Mouse (Mus musculus) heart, postnatal 14 days (tissue): ENCODE measurements around the gene Tmem98. TPM values are rescaled to one million over a fixed set of nuclear protein-coding genes. Genes with fewer than 3 reads are reported as not detected.

Experiments
- DNase-seq, 2 experiments: peaks; one replicate each; pipeline ENCODE4 v3.0.0; 2021 to 2022
- intact Hi-C: fragments of 180-260 bp; cut with DNase I; formaldehyde crosslinking; loops from one replicate; pipeline ENCODE4 v1.15.1; 2025
- total RNA-seq, 2 experiments: library from RNA; stranded (reverse); gene quantifications; 2 replicates each; pipeline ENCODE4 v1.2.3; 2021

The Tmem98 gene
- total RNA-seq, 2 experiments from 2014 or later = 17.7 to 18.6 TPM

DNA sequence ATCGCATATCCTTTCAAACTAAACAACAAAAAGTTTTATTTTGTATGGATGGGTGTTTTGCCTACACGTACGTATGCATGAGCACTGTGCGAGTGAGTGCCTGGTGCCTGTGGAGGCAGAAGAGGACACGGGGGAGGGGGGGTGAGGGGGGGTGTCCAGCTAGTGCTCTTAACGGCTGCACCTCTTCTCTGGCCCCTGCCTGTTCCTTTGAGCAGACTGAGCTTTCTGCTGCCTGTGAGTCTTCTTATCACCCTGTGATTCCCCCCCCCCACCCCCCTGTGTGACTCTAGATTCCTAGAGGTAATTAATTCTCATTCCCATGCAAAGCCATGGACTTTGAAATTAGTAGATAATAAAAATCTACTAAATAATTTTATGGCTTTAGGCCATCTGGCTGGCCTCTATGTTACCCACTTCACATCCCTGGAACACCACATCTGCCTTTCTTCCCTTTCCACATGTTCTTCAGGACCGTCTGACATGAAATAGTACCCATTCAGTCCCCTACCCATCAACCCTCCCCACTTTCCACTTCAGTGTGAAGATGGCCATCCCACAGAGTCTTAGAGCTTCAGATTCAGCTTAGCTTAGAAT lies 20.2 kb upstream of the Tmem98 start:
- intact Hi-C loops = no loop called here
- no peak for DNase-seq

- no peak for DNase-seq
- intact Hi-C loops = no loop called here
Measured at GRCm38 (mm10) chr11:80790413-80790812, 19.6 kb upstream of the Tmem98 start.

- intact Hi-C loops = no loop called here
Measured at GRCm38 (mm10) chr11:80791677-80792432, 18.1 kb upstream of the Tmem98 start.

DNA sequence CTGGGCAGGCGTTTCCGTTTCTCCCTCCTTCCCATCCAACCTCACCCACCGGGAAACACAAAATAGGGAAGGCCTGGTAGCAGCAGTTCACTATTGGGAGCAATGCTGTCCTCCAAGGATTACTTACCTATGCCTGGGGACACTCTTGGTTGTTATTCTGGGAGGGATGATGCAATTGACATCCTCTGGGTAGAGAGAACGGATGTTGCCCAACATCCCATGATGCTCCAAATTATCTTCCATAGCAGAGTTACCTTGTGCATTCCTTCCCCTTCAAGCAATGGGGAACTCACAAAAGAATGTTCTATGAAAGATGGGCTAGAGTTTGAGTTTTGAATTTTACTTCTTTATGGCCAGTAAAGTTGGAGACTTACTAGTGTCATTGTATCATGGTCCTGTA lies 16.6 kb upstream of the Tmem98 start:
- DNase-seq = no peak
- intact Hi-C loops = no loop called here

More at GRCm38 (mm10) chr11:80791677-80792432, 18.1 kb upstream of the Tmem98 start:
- DNase-seq = no peak

GRCm38 (mm10) chr11:80794290-80794689 lies 15.7 kb upstream of the Tmem98 start:
- intact Hi-C loops = no loop called here
- no peak for DNase-seq

DNA sequence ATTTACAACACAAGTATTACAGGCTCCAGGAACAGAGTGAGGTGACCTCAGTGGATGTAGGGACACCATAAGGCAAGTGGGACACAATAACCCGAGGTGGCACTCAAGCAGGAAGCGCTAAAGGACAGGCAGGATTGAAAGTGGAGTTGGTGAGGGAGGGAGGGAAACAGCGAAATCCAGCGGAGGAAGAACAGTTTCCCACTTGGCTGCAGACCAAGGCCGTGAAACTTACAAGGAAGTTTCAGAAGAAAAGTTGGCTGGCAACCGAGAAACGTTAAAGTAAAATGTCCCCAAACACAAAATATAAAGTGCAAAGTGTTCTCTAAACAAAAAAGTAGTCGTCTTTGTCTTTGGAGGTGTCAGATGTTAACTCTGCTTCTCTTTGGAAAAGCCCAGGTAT lies 14.5 kb upstream of the Tmem98 start:
- no peak for DNase-seq
- intact Hi-C loops = no loop called here

- no peak for DNase-seq
- intact Hi-C loops = no loop called here
Measured at GRCm38 (mm10) chr11:80799979-80800378, 10.0 kb upstream of the Tmem98 start.

DNA sequence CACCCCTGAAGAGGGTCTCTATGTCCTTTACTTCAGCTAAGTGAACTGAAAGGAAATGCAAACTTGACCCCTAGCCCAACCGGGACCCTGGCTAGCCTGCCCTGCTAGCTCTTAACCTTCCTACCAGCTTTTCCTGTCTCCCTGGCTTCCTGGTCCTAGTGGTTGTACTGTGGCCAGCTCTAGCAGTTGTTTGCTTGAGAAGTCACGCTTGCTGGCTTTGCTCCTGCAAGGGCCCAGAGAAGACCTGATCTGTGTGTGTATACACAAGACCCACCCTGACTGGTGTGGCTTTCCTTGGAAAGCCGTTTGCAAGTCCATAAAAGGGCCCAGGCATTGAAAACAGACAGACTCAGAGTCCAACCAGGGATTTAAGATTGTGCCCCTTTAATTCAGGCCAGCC lies 7.3 kb upstream of the Tmem98 start:
- DNase-seq = peak; percentile 25 to 35
- intact Hi-C loops = no loop called here

GRCm38 (mm10) chr11:80808551-80809070 lies 1.4 kb upstream of the Tmem98 start:
- intact Hi-C loops = no loop called here
- DNase-seq = peak in 1 of 2 experiments; percentile 15

GRCm38 (mm10) chr11:80809666-80809992 lies 346 bp upstream of the Tmem98 start:
- DNase-seq = peak in 1 of 2 experiments; percentile 10
- intact Hi-C loops = no loop called here

- DNase-seq = no peak
- intact Hi-C loops = no loop called here
Measured at GRCm38 (mm10) chr11:80811156-80811555, 1.2 kb downstream of the Tmem98 start.

DNA sequence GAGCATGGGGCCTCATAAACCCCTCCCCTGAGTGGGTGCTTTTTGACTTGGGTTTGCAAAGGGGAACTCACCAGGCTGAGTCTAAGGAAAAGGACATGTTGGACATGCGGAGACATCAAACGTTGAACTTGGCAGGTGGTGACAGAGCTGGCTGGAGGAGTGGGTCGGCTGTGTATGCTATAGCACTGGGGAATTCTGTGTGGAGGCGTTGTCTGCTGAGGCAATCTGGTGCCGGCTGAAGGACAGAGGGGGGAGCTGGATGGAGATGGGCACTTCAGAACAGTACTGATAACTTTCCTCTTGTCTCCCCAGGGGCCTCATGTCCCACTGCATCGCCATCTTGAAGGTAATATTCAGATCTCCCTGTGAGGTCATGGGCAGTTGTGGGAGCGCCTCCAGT lies 5.4 kb downstream of the Tmem98 start:
- intact Hi-C loops = no loop called here
- DNase-seq = no peak

GRCm38 (mm10) chr11:80818060-80818697 lies 8.2 kb downstream of the Tmem98 start:
- intact Hi-C loops = loop anchor here (2.0 kb wide), 1 partner anchor 37 kb away; the partner anchor contains the start of gene Myo1d
- peak; percentile 73 to 84 for DNase-seq

- intact Hi-C loops = no loop called here
- DNase-seq = no peak
Measured at GRCm38 (mm10) chr11:80820085-80820484, 10.1 kb downstream of the Tmem98 start.

- intact Hi-C loops = no loop called here
- DNase-seq = peak; percentile 34 to 40
Measured at GRCm38 (mm10) chr11:80821296-80821695, 11.3 kb downstream of the Tmem98 start.

DNA sequence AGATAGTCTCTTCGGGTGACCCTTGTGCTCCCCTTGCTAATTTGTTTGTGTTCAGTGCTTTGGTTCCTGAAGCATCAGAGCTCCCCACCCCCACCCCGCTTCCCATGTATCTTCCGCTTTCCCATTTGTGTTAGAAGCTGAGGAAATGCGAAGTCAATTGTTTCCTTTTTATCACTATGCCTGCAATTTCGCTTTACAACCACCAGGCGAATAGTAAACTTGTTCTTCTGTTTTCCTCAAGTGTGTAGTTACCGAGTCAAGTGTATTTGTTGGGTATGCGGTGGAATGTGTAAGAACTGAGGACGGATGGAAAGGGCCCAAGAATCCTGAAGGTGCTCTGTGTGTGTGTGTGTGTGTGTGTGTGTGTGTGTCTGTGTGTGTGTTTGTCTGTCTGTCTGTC lies 11.8 kb downstream of the Tmem98 start:
- DNase-seq = no peak
- intact Hi-C loops = loop anchor here (2.0 kb wide), 1 partner anchor 27 kb away; no protein-coding TSS in a partner anchor

DNA sequence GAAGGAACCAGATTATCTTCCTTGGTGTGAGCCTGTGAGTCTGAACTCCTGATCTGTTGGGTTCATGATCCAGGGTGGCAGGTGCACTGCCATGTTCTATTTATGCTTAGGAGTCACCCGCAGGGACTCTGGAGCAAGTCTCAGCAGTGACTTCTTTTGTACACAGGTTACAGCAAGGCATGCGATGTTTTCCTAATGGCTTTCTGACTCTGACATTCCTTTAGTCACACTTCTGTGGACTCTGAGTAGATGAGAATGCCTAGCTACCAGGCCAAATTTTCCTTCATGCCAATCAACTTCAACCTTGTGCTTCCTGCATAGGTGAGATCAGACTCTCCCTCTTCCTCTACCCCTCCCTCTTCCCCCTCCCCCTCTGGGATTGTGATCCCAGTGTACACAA lies 25.4 kb downstream of the Tmem98 start:
- intact Hi-C loops = no loop called here
- DNase-seq = no peak

DNA sequence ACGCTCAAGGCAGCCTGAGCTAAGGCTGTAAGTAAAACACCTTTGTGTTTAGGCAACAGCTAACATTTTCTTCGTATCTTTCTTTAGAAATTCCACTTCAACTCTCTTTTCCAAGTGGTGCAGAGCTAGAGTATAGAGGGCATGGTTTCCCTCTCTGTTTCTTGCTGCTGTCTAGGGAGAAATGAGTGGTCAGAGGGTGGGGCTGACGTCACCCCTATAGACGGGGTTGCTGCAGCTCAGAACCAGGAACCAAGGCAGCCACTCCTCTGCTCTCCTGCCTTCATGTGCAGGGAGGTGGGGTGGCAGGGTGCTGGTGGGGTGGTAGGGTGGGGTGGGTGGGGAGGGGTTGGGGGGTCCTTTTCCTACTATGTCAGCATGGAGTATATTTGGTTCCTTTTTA lies 25.9 kb downstream of the Tmem98 start:
- DNase-seq = no peak
- intact Hi-C loops = no loop called here

GRCm38 (mm10) chr11:80838724-80839123 lies 28.7 kb downstream of the Tmem98 start:
- no peak for DNase-seq
- intact Hi-C loops = no loop called here

- DNase-seq = no peak
- intact Hi-C loops = no loop called here
Measured at GRCm38 (mm10) chr11:80843435-80843834, 33.5 kb downstream of the Tmem98 start.

- intact Hi-C loops = no loop called here
- DNase-seq = no peak
Measured at GRCm38 (mm10) chr11:80845486-80845885, 35.5 kb downstream of the Tmem98 start.
